Mouse (Mus musculus) MEL (cell line): ENCODE data around the gene Trim67. TPM values are rescaled to one million over a fixed set of nuclear protein-coding genes. Genes with fewer than 3 reads are reported as not detected.

Experiments used
- DNase-seq: peaks from one replicate; pipeline ENCODE4 v3.0.0; 2011; ENCODE audit warnings: low read depth, low spot score
- H3K27ac ChIP-seq: 2 replicates; pipeline ENCODE4 v1.5.1; 2012; ENCODE audit warnings: low read depth, mild to moderate bottlenecking, control low read depth, low read length, moderate library complexity; ENCODE audit not compliant: control insufficient read depth
- H3K27me3 ChIP-seq, 2 experiments: fragments of 150-350 bp in 1 of 2; sonication (generic) in 1 of 2; 2 replicates each; pipeline ENCODE4 v1.6.1; 2012; ENCODE audit warnings: low read length in 2 of 2, mild to moderate bottlenecking in 2 of 2, improper control_type of control experiment in 1 of 2, moderate library complexity in 1 of 2; ENCODE audit not compliant: insufficient read depth in 2 of 2, control insufficient read depth in 1 of 2
- H3K36me3 ChIP-seq, 2 experiments: 2 replicates each; pipeline ENCODE4 v1.6.1; 2012 to 2014; ENCODE audit warnings: low read length in 2 of 2, improper control_type of control experiment in 1 of 2, inconsistent platforms in 1 of 2, mild to moderate bottlenecking in 1 of 2; ENCODE audit not compliant: insufficient read depth in 2 of 2, control insufficient read depth in 1 of 2
- H3K4me1 ChIP-seq, 2 experiments: fragments of 150-350 bp in 1 of 2; sonication (generic) in 1 of 2; 2 replicates each; pipeline ENCODE4 v1.6.1; 2012; ENCODE audit warnings: low read length in 2 of 2, improper control_type of control experiment in 1 of 2, mild to moderate bottlenecking in 1 of 2; ENCODE audit not compliant: insufficient read depth in 2 of 2, control insufficient read depth in 1 of 2
- H3K4me3 ChIP-seq, 2 experiments: fragments of 150-350 bp in 1 of 2; sonication (generic) in 1 of 2; 2 replicates each; pipeline ENCODE4 v1.5.1; 2012; ENCODE audit warnings: low read depth in 2 of 2, low read length in 2 of 2, mild to moderate bottlenecking in 2 of 2, moderate library complexity in 2 of 2, control low read depth in 1 of 2, improper control_type of control experiment in 1 of 2; ENCODE audit not compliant: control insufficient read depth in 1 of 2, insufficient read depth in 1 of 2
- H3K79me2 ChIP-seq: 2 replicates; pipeline ENCODE4 v1.6.1; 2012; ENCODE audit warnings: mild to moderate bottlenecking, low read length, moderate library complexity; ENCODE audit not compliant: control insufficient read depth, poor library complexity, insufficient read depth
- H3K9ac ChIP-seq: 2 replicates; pipeline ENCODE4 v1.6.1; 2012; ENCODE audit warnings: low read depth, mild to moderate bottlenecking, control low read depth, low read length, moderate library complexity; ENCODE audit not compliant: control insufficient read depth, poor library complexity, severe bottlenecking
- H3K9me3 ChIP-seq: fragments of 150-350 bp; sonication (generic); replicated peaks from 2 replicates; pipeline ENCODE4 v1.6.1; 2012; ENCODE audit warnings: mild to moderate bottlenecking, low read length, improper control_type of control experiment, moderate library complexity; ENCODE audit not compliant: insufficient read depth
- CHD1 ChIP-seq: IDR thresholded peaks from 2 replicates; pipeline ENCODE4 v1.6.1; 2012; ENCODE audit warnings: low read depth, mild to moderate bottlenecking, inconsistent platforms, low read length, improper control_type of control experiment
- CHD2 ChIP-seq: IDR thresholded peaks from 2 replicates; pipeline ENCODE4 v1.6.1; 2011; ENCODE audit warnings: low read length, improper control_type of control experiment
- CTCF ChIP-seq, 3 experiments: IDR thresholded peaks in 2 of 3; conservative IDR thresholded peaks in 1 of 3; 2 replicates each; pipeline ENCODE4 v1.5.1; 2011 to 2012; ENCODE audit warnings: low read length in 3 of 3, low read depth in 2 of 3, mild to moderate bottlenecking in 2 of 3, improper control_type of control experiment in 1 of 3, inconsistent platforms in 1 of 3, mixed read lengths in 1 of 3, moderate library complexity in 1 of 3; ENCODE audit not compliant: control insufficient read depth in 1 of 3, insufficient read depth in 1 of 3, poor library complexity in 1 of 3, severe bottlenecking in 1 of 3
- ELF1 ChIP-seq: IDR thresholded peaks from 2 replicates; pipeline ENCODE4 v1.6.1; 2014; ENCODE audit warnings: low read depth, mild to moderate bottlenecking, inconsistent platforms, low read length, improper control_type of control experiment, moderate library complexity
- KAT2A ChIP-seq: conservative IDR thresholded peaks from 2 replicates; pipeline ENCODE4 v1.6.1; 2012; ENCODE audit warnings: low read depth, low read length, improper control_type of control experiment, inconsistent platforms
- NELFE ChIP-seq: IDR thresholded peaks from 2 replicates; pipeline ENCODE4 v1.6.1; 2011; ENCODE audit warnings: low read depth, low read length, improper control_type of control experiment
- POLR2AphosphoS5 ChIP-seq: IDR thresholded peaks from 2 replicates; pipeline ENCODE4 v1.6.1; 2012; ENCODE audit warnings: low read depth, borderline replicate concordance, mild to moderate bottlenecking, inconsistent platforms, low read length, moderate library complexity, mixed read lengths
- RAD21 ChIP-seq: IDR thresholded peaks from 2 replicates; pipeline ENCODE4 v1.6.1; 2011; ENCODE audit warnings: mild to moderate bottlenecking, low read depth, low read length, improper control_type of control experiment
- RCOR1 ChIP-seq: IDR thresholded peaks from 2 replicates; pipeline ENCODE4 v1.6.1; 2012; ENCODE audit warnings: low read depth, mild to moderate bottlenecking, inconsistent platforms, low read length, improper control_type of control experiment
- SIN3A ChIP-seq: IDR thresholded peaks from 2 replicates; pipeline ENCODE4 v1.6.1; 2012; ENCODE audit warnings: low read length, improper control_type of control experiment, inconsistent platforms
- SMC3 ChIP-seq: IDR thresholded peaks from 2 replicates; pipeline ENCODE4 v1.6.1; 2011; ENCODE audit warnings: low read depth, low read length, improper control_type of control experiment
- TAL1 ChIP-seq: IDR thresholded peaks from 2 replicates; pipeline ENCODE4 v1.6.1; 2012; ENCODE audit warnings: mild to moderate bottlenecking, inconsistent platforms, low read length, moderate library complexity, mixed read lengths
- TCF12 ChIP-seq: IDR thresholded peaks from 2 replicates; pipeline ENCODE4 v1.6.1; 2014; ENCODE audit warnings: low read depth, mild to moderate bottlenecking, inconsistent platforms, low read length, improper control_type of control experiment, moderate library complexity
- ZC3H11A ChIP-seq: IDR thresholded peaks from 2 replicates; pipeline ENCODE4 v1.6.1; 2012; ENCODE audit warnings: low read depth, mild to moderate bottlenecking, inconsistent platforms, low read length, improper control_type of control experiment
- polyA plus RNA-seq, 2 experiments: library from polyadenylated mRNA; stranded (reverse) in 1 of 2; unstranded in 1 of 2; fragments of >175 nt in 1 of 2; fragments of >200 nt in 1 of 2; gene quantifications; 2 replicates each; pipeline versions ENCODE4 v1.2.1 to v1.2.4; 2012; ENCODE audit warnings: low replicate concordance in 2 of 2, low read depth in 1 of 2; ENCODE audit not compliant: insufficient read length in 2 of 2, insufficient read depth in 1 of 2, missing spikeins in 1 of 2
- total RNA-seq: library from RNA; depleted of rRNA; stranded (reverse); fragments of 300-350 nt; gene quantifications from 2 replicates; pipeline ENCODE4 v1.2.3, GENCODE M21; 2012

Gene Trim67
- total and polyA plus RNA-seq, 3 experiments, result 0.06 TPM; not detected in 2

- TF ChIP-seq SIN3A, result no peak
- TF ChIP-seq KAT2A, result no peak
- no peak for TF ChIP-seq ELF1
- TF ChIP-seq SMC3, result no peak
- TF ChIP-seq CHD2, result no peak
- TF ChIP-seq NELFE, result no peak
- TF ChIP-seq POLR2AphosphoS5, result no peak
- no peak for TF ChIP-seq RCOR1
- no peak for TF ChIP-seq CHD1
- TF ChIP-seq RAD21, result no peak
- Histone ChIP-seq H3K79me2 (no peaks in the 10 kb centered on the region), H3K27me3 (no peaks in the 10 kb centered on the region), H3K27ac (no peak overlapping the region), H3K9ac (no peak overlapping the region), H3K36me3 (no peaks in the 10 kb centered on the region), H3K4me3 (no peak overlapping the region), H3K9me3 (no peaks in the 10 kb centered on the region), H3K4me1 (peaks cover 0 to 3% of the 10 kb centered on the region in 2 experiments; a peak in 3 of 4 replicates)
- no peak for DNase-seq
These were observed 13.1 kb downstream of the Trim67 start for GRCm38 (mm10) chr8:124805990-124806389.

DNA sequence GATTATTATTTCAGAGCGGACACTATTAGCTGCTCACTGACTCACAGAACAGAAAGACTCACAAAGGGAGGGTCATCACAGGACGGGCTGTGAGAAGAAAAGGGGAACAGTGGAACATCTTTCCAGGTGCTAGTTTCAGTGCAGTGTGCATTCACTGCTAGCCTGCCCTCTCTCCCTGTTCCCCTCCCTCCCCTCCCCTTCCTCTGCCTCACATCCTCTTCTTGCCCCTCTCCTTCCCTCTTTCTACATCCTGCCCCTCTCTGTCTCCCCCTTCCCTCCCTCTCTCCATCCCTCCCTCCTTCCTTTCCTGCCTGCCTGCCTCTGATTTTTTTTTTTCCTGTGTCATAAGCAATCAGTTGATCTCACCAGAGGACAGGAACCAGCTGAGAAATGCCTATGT lies 16.5 kb downstream of the Trim67 start:
- TF ChIP-seq RCOR1, result no peak
- Histone ChIP-seq H3K27ac (no peak overlapping the region), H3K27me3 (peaks cover 0 to 1% of the 10 kb centered on the region in 2 experiments; a peak in 1 of 4 replicates), H3K9ac (no peak overlapping the region), H3K4me3 (no peak overlapping the region), H3K79me2 (no peaks in the 10 kb centered on the region), H3K4me1 (no peaks in the 10 kb centered on the region; a peak in 1 of 4 replicates), H3K36me3 (no peaks in the 10 kb centered on the region), H3K9me3 (no peaks in the 10 kb centered on the region)
- DNase-seq, result no peak

DNA sequence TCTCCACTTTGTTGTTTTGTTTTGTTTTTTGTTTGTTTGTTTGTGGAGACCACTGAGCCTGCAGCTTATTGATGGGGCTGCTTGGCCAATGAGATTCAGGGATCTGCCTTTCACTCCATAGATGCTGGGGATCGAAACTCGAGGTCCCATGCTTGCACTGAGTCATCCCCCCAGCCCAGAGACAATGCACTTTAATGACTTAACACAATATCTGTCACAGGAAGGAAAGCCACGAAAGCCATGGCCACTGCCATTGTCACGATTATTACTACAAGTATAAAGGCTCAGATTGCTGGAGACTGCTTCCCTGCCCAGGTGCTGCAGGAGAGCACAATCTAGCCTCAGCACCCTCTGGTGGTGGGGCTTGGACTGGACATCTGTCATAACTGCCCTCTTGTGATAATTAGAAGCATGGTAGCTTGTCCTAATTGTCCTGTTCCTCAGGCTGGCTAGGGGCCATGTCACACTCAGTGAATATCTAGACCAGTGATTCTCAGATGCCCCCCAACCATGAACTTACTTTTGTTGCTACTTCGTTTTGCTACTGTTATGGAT lies 17.2 kb downstream of the Trim67 start:
- no peak for TF ChIP-seq TAL1
- TF ChIP-seq ZC3H11A, result no peak
- TF ChIP-seq SMC3, result peak; percentile 37; the same call in 1 of the 2 replicates
- peak; percentile 28 to 39 (median 29); a peak in 5 of 6 replicates for TF ChIP-seq CTCF (IDR thresholded peaks at IDR 0.05 in 2 of 3, conservative IDR thresholded peaks at IDR 0.05 in 1 of 3; ENCODE audit: control insufficient read depth in 1 of 3, insufficient read depth in 1 of 3, low read depth in 2 of 3, low read length in 3 of 3, poor library complexity in 1 of 3, severe bottlenecking in 1 of 3)
- TF ChIP-seq TCF12, result no peak
- H3K79me2 ChIP-seq, result no peaks in the 10 kb centered on the region
- peaks cover 0 to 3% of the 10 kb centered on the region in 2 experiments; a peak in 1 of 4 replicates for H3K27me3 ChIP-seq
- H3K27ac ChIP-seq, result no peak overlapping the region
- no peak overlapping the region for H3K4me3 ChIP-seq
- H3K9me3 ChIP-seq, result no peaks in the 10 kb centered on the region
- H3K9ac ChIP-seq, result no peak overlapping the region
- H3K4me1 ChIP-seq, result no peaks in the 10 kb centered on the region
- H3K36me3 ChIP-seq, result no peaks in the 10 kb centered on the region
- DNase-seq, result no peak
